Mouse (Mus musculus): ENCODE data around the gene Fxyd3. TPM values are rescaled to one million over a fixed set of nuclear protein-coding genes. Genes with fewer than 3 reads are reported as not detected.

The Fxyd3 gene
- polyA plus RNA-seq, 1 experiment from 2014 or later = 108 TPM

DNA sequence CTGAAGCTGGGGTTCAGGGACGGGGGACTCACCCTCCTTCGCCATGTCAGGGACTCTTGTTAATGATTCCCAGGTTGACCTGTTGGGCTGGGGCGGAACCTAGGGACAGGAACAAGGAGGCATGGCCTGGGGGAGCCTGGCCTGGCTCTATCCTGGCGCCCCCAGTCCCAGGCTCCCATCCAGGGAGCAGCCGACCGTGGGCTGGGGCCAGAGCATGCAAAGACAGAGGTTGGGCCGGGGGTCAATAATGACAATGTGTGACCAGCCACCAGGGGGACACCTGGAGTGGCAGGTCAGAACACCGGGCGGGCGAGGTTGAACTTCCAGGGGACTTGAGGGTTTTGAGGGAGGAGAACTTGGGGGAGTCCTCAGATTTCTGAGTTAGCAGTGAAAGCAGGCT is 38.1 kb upstream of the Fxyd3 start:
- Histone ChIP-seq H3K27ac (replicated peaks) (no peak overlapping the region), H3K36me3 (no peaks in the 10 kb centered on the region), H3K4me2 (replicated peaks) (peak overlapping the region; percentile 32), H3K27me3 (no peaks in the 10 kb centered on the region), H3K4me3 (replicated peaks) (0 out of 2 replicates have a peak overlapping the region, but pooled peaks have one; percentile 8), H3K4me1 (peaks cover 16% of the 10 kb centered on the region), H3K9me3 (replicated peaks) (no peaks in the 10 kb centered on the region), H3K9ac (no peak overlapping the region)
- WGBS = 49% methylated on average over 10 of the region's 10 CpGs
- no peak for ATAC-seq (ENCODE audit: insufficient number of reproducible peaks, low FRiP score, low TSS enrichment, low read depth)

- Histone ChIP-seq H3K4me1 (peaks cover 16% of the 10 kb centered on the region), H3K4me3 (replicated peaks) (no peak overlapping the region), H3K9ac (no peak overlapping the region), H3K9me3 (replicated peaks) (no peaks in the 10 kb centered on the region), H3K27me3 (no peaks in the 10 kb centered on the region), H3K36me3 (no peaks in the 10 kb centered on the region), H3K4me2 (replicated peaks) (no peak overlapping the region), H3K27ac (replicated peaks) (no peak overlapping the region)
- WGBS = 79% methylated on average over 6 of the region's 6 CpGs
- ATAC-seq (ENCODE audit: insufficient number of reproducible peaks, low FRiP score, low TSS enrichment, low read depth) = no peak
These were observed 37.3 kb upstream of the Fxyd3 start for GRCm38 (mm10) chr7:31113800-31114199.

DNA sequence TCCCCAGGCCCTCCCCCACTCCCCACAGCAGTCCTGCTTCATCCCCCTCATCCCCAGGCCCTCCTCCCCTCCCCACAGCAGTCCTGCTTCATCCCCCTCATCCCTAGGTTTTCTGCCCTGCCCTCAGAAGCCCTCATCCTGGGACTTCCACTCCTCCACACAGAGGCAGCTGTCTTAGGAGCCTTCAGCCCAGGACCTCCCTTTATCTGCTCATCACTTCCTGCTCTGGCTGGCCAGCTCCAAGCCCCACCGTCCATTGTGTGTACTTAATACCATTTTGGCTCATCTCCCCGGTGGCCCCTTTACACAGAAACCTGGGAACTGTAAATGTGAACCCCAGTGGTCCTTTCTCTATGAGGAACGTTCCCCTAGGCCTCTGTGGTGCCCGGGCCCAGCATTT is 35.5 kb upstream of the Fxyd3 start:
- Histone ChIP-seq H3K4me3 (replicated peaks) (no peak overlapping the region), H3K4me2 (replicated peaks) (no peak overlapping the region), H3K9ac (no peak overlapping the region), H3K27ac (replicated peaks) (no peak overlapping the region), H3K4me1 (peaks cover 16% of the 10 kb centered on the region), H3K36me3 (no peaks in the 10 kb centered on the region), H3K9me3 (replicated peaks) (no peaks in the 10 kb centered on the region), H3K27me3 (no peaks in the 10 kb centered on the region)
- WGBS = 44% methylated on average over 4 of the region's 4 CpGs
- ATAC-seq (ENCODE audit: insufficient number of reproducible peaks, low FRiP score, low TSS enrichment, low read depth) = no peak

DNA sequence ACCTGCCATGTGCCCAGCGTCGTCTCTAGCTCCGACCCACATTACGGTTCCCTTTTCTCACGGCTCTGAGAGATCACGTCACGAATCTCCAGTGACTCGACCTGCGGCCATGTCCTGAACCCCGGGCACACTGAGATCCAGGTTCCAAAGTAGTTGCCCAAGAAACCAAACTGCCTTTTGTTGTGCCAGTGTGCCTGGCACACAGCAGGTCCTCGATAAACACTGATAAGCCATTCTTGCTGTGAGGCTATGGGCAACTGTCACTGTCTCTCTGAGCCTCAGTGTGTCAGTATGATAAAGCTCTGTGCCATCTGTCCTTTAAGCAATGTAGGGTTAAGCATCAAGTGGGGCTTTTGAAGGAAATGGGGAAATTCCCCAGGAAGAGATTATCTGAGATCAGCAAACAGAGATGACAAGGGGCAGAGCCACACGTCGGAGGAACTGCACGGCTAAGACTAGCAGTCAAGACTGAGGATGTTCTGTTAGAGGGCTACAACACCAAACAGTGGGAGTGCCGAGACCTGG is 34.4 kb upstream of the Fxyd3 start:
- Histone ChIP-seq H3K27me3 (no peaks in the 10 kb centered on the region), H3K9ac (no peak overlapping the region), H3K36me3 (no peaks in the 10 kb centered on the region), H3K4me2 (replicated peaks) (no peak overlapping the region), H3K4me1 (peaks cover 10% of the 10 kb centered on the region), H3K27ac (replicated peaks) (no peak overlapping the region), H3K9me3 (replicated peaks) (no peaks in the 10 kb centered on the region), H3K4me3 (replicated peaks) (no peak overlapping the region)
- no peak for ATAC-seq (ENCODE audit: insufficient number of reproducible peaks, low FRiP score, low TSS enrichment, low read depth)
- 78% methylated on average over 15 of the region's 15 CpGs for WGBS

- WGBS = 76% methylated on average over 5 of the region's 5 CpGs
- no peaks in the 10 kb centered on the region for H3K36me3 ChIP-seq
- H3K27me3 ChIP-seq = no peaks in the 10 kb centered on the region
- H3K9ac ChIP-seq = no peak overlapping the region
- no peaks in the 10 kb centered on the region for H3K4me1 ChIP-seq
- no peaks in the 10 kb centered on the region for H3K9me3 ChIP-seq (replicated peaks)
- H3K4me3 ChIP-seq (replicated peaks) = no peak overlapping the region
- H3K4me2 ChIP-seq (replicated peaks) = no peak overlapping the region
- no peak for ATAC-seq (ENCODE audit: insufficient number of reproducible peaks, low FRiP score, low TSS enrichment, low read depth)
- H3K27ac ChIP-seq (replicated peaks) = no peak overlapping the region
These were observed 33.3 kb upstream of the Fxyd3 start for GRCm38 (mm10) chr7:31109796-31110195.

GRCm38 (mm10) chr7:31109091-31109490 is 32.6 kb upstream of the Fxyd3 start:
- no peak overlapping the region for H3K4me2 ChIP-seq (replicated peaks)
- no peak overlapping the region for H3K4me3 ChIP-seq (replicated peaks)
- H3K9ac ChIP-seq = no peak overlapping the region
- no peak overlapping the region for H3K27ac ChIP-seq (replicated peaks)
- no peaks in the 10 kb centered on the region for H3K9me3 ChIP-seq (replicated peaks)
- H3K27me3 ChIP-seq = no peaks in the 10 kb centered on the region
- H3K4me1 ChIP-seq = no peaks in the 10 kb centered on the region
- no peak for ATAC-seq (ENCODE audit: insufficient number of reproducible peaks, low FRiP score, low TSS enrichment, low read depth)
- H3K36me3 ChIP-seq = no peaks in the 10 kb centered on the region
- WGBS = 37% methylated on average over 7 of the region's 7 CpGs

GRCm38 (mm10) chr7:31107781-31108180 is 31.3 kb upstream of the Fxyd3 start:
- ATAC-seq (ENCODE audit: insufficient number of reproducible peaks, low FRiP score, low TSS enrichment, low read depth) = no peak

DNA sequence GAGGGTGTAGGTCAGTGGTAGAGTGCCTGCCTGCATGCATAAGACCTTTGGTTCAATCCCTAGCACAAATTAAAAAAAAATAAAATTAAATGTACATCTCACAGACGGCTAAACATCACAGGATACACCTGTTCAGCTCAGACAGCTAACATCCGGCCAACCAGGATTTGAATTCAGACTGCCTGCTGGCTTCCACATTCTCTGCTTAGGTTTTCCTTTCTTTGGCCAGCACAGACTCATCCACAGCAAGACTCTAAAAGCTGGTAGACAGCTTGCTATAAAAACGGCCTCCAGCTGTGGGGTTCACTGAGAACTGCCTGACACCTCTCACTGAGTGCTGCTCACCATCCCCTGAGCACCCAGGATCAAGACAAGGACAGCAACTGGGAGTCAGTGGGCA is 29.7 kb upstream of the Fxyd3 start:
- H3K4me2 ChIP-seq (replicated peaks) = no peak overlapping the region
- H3K36me3 ChIP-seq = no peaks in the 10 kb centered on the region
- no peaks in the 10 kb centered on the region for H3K4me1 ChIP-seq
- H3K9ac ChIP-seq = no peak overlapping the region
- no peaks in the 10 kb centered on the region for H3K27me3 ChIP-seq
- no peak overlapping the region for H3K4me3 ChIP-seq (replicated peaks)
- H3K9me3 ChIP-seq (replicated peaks) = no peaks in the 10 kb centered on the region
- WGBS = 47% methylated on average over 3 of the region's 3 CpGs
- no peak for ATAC-seq (ENCODE audit: insufficient number of reproducible peaks, low FRiP score, low TSS enrichment, low read depth)
- no peak overlapping the region for H3K27ac ChIP-seq (replicated peaks)

More at GRCm38 (mm10) chr7:31107781-31108180, 31.3 kb upstream of the Fxyd3 start:
- Histone ChIP-seq H3K4me3 (replicated peaks) (no peak overlapping the region), H3K4me1 (no peaks in the 10 kb centered on the region), H3K27me3 (no peaks in the 10 kb centered on the region), H3K9me3 (replicated peaks) (no peaks in the 10 kb centered on the region), H3K27ac (replicated peaks) (no peak overlapping the region), H3K4me2 (replicated peaks) (no peak overlapping the region), H3K36me3 (no peaks in the 10 kb centered on the region), H3K9ac (no peak overlapping the region)
- 81% methylated on average over 11 of the region's 11 CpGs for WGBS

GRCm38 (mm10) chr7:31105061-31105768 is 28.7 kb upstream of the Fxyd3 start:
- 58% methylated on average over 15 of the region's 15 CpGs for WGBS
- Histone ChIP-seq H3K4me2 (replicated peaks) (no peak overlapping the region), H3K27me3 (no peaks in the 10 kb centered on the region), H3K36me3 (no peaks in the 10 kb centered on the region), H3K4me3 (replicated peaks) (no peak overlapping the region), H3K9ac (no peak overlapping the region), H3K9me3 (replicated peaks) (no peaks in the 10 kb centered on the region), H3K4me1 (no peaks in the 10 kb centered on the region), H3K27ac (replicated peaks) (no peak overlapping the region)
- no peak for ATAC-seq (ENCODE audit: insufficient number of reproducible peaks, low FRiP score, low TSS enrichment, low read depth)

DNA sequence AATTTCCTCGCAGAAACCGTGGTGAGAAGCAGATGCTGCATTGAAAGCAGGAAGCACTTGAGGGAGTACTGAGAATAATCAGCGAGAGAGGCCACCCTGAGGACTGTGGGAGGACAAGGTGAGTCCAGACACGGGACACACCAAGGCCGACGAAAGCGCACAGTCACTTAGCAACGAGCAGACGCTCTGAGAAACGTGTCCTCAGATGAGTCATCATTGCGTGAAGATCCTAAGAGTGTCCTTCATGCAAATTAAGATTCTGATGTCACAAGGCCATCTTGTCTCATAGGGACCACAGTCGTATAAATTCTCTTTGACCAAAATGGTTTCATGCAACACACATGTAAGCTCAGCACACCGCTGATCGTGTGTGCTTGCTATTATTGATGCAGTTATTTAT is 24.3 kb upstream of the Fxyd3 start:
- ATAC-seq (ENCODE audit: insufficient number of reproducible peaks, low FRiP score, low TSS enrichment, low read depth) = no peak
- H3K9me3 ChIP-seq (replicated peaks) = no peaks in the 10 kb centered on the region

GRCm38 (mm10) chr7:31099612-31099982 is 23.1 kb upstream of the Fxyd3 start:
- no peaks in the 10 kb centered on the region for H3K36me3 ChIP-seq
- no peak overlapping the region for H3K4me2 ChIP-seq (replicated peaks)
- no peaks in the 10 kb centered on the region for H3K9me3 ChIP-seq (replicated peaks)
- WGBS = 86% methylated on average over 6 of the region's 6 CpGs
- H3K4me1 ChIP-seq = 0 out of 2 replicates have a peak, but pooled peaks cover 5% of the 10 kb centered on the region
- H3K27ac ChIP-seq (replicated peaks) = no peak overlapping the region
- H3K4me3 ChIP-seq (replicated peaks) = no peak overlapping the region
- ATAC-seq (ENCODE audit: insufficient number of reproducible peaks, low FRiP score, low TSS enrichment, low read depth) = no peak
- no peaks in the 10 kb centered on the region for H3K27me3 ChIP-seq
- no peak overlapping the region for H3K9ac ChIP-seq

More for the DNA sequence above, 24.3 kb upstream of the Fxyd3 start:
- Histone ChIP-seq H3K4me1 (0 out of 2 replicates have a peak, but pooled peaks cover 5% of the 10 kb centered on the region), H3K4me3 (replicated peaks) (no peak overlapping the region), H3K27ac (replicated peaks) (no peak overlapping the region), H3K36me3 (no peaks in the 10 kb centered on the region), H3K9ac (no peak overlapping the region), H3K4me2 (replicated peaks) (no peak overlapping the region), H3K27me3 (no peaks in the 10 kb centered on the region)
- 74% methylated on average over 14 of the region's 14 CpGs for WGBS

All from embryonic facial prominence, embryonic 15.5 days (tissue).